Mouse (Mus musculus) testis, adult 2 months (tissue): ENCODE results near the gene Jund.
A peak's percentile ranks its signal among the peaks of the same experiment; 100 is the strongest.

Source experiments
- CTCF ChIP-seq: fragments of 200-500 bp; IDR thresholded peaks from 2 replicates; pipeline ENCODE4 v1.5.1; 2012; ENCODE audit warnings: low read depth, mild to moderate bottlenecking, inconsistent platforms, low read length, moderate library complexity; ENCODE audit not compliant: control insufficient read depth, insufficient read depth, insufficient replicate concordance
- POLR2A ChIP-seq: fragments of 200-500 bp; IDR thresholded peaks from 2 replicates; pipeline ENCODE4 v1.6.1; 2012; ENCODE audit warnings: low read depth, mild to moderate bottlenecking, inconsistent platforms, low read length, moderate library complexity; ENCODE audit not compliant: control insufficient read depth

- no peak for TF ChIP-seq CTCF
- TF ChIP-seq POLR2A = peak; percentile 13; the same call in 1 of the 2 replicates
Observed at GRCm38 (mm10) chr8:70696019-70696885, 2.5 kb upstream of the Jund start.
